Mouse (Mus musculus) intestine, embryonic 16.5 days (tissue): ENCODE measurements around the gene Wdr95. TPM values are rescaled to one million over a fixed set of nuclear protein-coding genes. Genes with fewer than 3 reads are reported as not detected.
A peak's percentile ranks its signal among the peaks of the same experiment; 100 is the strongest.

ENCODE experiments used
- ATAC-seq: fragments of 200-750 bp; cut with Nextera tagmentation; 2 replicates; pipeline ENCODE4 v1.8.0; 2017; ENCODE audit warnings: moderate TSS enrichment, moderate library complexity
- H3K27ac ChIP-seq: fragments of 300-500 bp; sonication (generic); 2 replicates; pipeline ENCODE4 v1.5.1; 2014; ENCODE audit warnings: mild to moderate bottlenecking, low read length
- H3K27me3 ChIP-seq: fragments of 300-500 bp; sonication (generic); replicated peaks from 2 replicates; pipeline ENCODE4 v1.6.1; 2014; ENCODE audit warnings: low read length, control low read depth, mixed read lengths; ENCODE audit not compliant: control insufficient read depth, insufficient read depth
- H3K36me3 ChIP-seq: fragments of 300-500 bp; sonication (generic); 2 replicates; pipeline ENCODE4 v1.6.1; 2014; ENCODE audit warnings: low read length, control low read depth; ENCODE audit not compliant: control insufficient read depth, insufficient read depth
- H3K4me1 ChIP-seq: fragments of 300-500 bp; sonication (generic); 2 replicates; pipeline ENCODE4 v1.6.1; 2014; ENCODE audit warnings: low read length, control low read depth, mixed read lengths; ENCODE audit not compliant: control insufficient read depth, insufficient read depth
- H3K4me2 ChIP-seq: fragments of 300-500 bp; sonication (generic); 2 replicates; pipeline ENCODE4 v1.6.1; 2014; ENCODE audit warnings: low read depth, low read length, control low read depth
- H3K4me3 ChIP-seq: fragments of 300-500 bp; sonication (generic); 2 replicates; pipeline ENCODE4 v1.5.1; 2014; ENCODE audit warnings: mild to moderate bottlenecking, low read length
- H3K9ac ChIP-seq: fragments of 300-500 bp; sonication (generic); 2 replicates; pipeline ENCODE4 v1.6.1; 2014; ENCODE audit warnings: low read depth, low read length
- H3K9me3 ChIP-seq: fragments of 300-500 bp; sonication (generic); 2 replicates; pipeline ENCODE4 v1.6.1; 2016; ENCODE audit warnings: low read length, control low read depth; ENCODE audit not compliant: control insufficient read depth
- WGBS: fragments of 180-500 bp; shearing (Covaris S2); extraction: QIAGEN DNeasy Blood & Tissue Kit; methylation state at CpG from one replicate; pipeline ENCODE4 v1.1.7; 2014; 5-methylcytosine and 5-hydroxymethylcytosine counted together
- polyA plus RNA-seq: library from polyadenylated mRNA; unstranded; fragments of >200 nt; fragmentation: Nextera tagmentation; extraction: Ambion mirVana; gene quantifications from 2 replicates; pipeline ENCODE4 v1.2.1, GENCODE M21; 2015

Wdr95 gene
- polyA plus RNA-seq, 1 experiment from 2014 or later: not detected

DNA sequence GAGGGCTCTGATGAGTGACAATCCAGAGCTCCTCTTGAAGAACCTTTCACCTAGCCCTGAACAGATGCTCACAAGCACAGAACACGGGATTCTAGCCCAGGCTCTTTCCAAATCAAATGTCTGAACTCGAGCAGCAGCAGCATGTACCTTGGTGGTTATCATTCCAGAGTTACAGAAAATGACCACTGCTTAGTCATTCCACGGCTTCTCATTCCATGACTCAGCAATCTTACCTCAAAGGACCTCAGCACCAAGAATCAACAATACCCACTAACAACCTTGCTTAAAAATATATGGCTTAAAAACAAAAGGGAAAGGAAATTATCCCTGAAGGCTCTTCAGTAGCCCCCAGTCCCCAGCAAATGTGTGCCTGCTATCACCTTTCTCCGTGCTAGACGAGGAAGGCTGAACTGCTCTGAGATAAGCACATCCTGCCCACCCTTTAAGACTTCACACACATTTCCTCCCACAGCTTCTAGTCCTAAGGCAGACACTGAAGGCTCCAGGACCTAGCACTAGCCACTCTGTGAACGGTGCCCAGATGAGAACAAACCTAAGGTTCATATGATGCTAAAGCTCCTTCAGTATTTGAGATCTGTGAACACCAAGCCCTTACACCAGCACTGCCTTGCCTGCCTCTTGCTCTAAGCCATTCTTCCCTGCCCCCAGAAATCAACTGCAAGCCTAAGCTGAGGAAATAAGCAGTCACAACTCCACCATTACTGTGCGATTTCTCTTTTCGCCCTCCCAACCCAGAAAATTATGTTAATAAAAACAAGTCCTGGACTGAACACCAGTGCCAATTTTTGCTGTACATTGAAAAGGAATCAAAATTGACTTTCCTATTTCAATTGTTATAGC is 95.6 kb downstream of the Wdr95 start:
- Histone ChIP-seq H3K9ac (no peak overlapping the region), H3K4me3 (no peak overlapping the region), H3K4me2 (no peak overlapping the region), H3K9me3 (no peaks in the 10 kb centered on the region), H3K36me3 (peaks cover 24% of the 10 kb centered on the region), H3K27me3 (no peaks in the 10 kb centered on the region), H3K27ac (no peak overlapping the region), H3K4me1 (no peaks in the 10 kb centered on the region)
- 0 out of 2 replicates have a peak, but pooled peaks have one; percentile 50 for ATAC-seq
- 74% methylated on average over 8 of the region's 8 CpGs for WGBS

DNA sequence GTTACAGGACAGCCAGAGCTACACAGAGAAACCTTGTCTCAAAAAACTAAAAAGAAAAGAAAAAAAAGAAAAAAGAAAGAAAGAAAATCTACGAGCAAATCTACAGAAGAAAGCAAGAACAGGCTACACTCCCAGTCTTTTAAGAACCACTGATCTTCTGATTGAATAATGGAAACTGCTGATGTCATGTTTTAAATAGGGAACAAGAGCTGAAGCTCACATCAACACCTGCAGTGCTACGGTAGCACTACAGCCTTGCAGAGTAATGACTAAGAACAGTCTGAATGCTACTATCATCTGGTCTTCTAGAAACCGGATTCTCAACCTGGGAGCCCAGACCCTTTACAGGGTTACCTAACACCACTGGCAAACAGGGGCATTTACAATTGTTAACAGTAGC is 97.1 kb downstream of the Wdr95 start:
- no peak overlapping the region for H3K4me2 ChIP-seq
- H3K4me3 ChIP-seq: no peak overlapping the region
- H3K9ac ChIP-seq: no peak overlapping the region
- no peak for ATAC-seq
- WGBS: 88% methylated on average over 3 of the region's 3 CpGs
- H3K27ac ChIP-seq: no peak overlapping the region
- H3K27me3 ChIP-seq: no peaks in the 10 kb centered on the region
- H3K4me1 ChIP-seq: no peaks in the 10 kb centered on the region
- H3K9me3 ChIP-seq: no peaks in the 10 kb centered on the region
- peaks cover 25% of the 10 kb centered on the region for H3K36me3 ChIP-seq

DNA sequence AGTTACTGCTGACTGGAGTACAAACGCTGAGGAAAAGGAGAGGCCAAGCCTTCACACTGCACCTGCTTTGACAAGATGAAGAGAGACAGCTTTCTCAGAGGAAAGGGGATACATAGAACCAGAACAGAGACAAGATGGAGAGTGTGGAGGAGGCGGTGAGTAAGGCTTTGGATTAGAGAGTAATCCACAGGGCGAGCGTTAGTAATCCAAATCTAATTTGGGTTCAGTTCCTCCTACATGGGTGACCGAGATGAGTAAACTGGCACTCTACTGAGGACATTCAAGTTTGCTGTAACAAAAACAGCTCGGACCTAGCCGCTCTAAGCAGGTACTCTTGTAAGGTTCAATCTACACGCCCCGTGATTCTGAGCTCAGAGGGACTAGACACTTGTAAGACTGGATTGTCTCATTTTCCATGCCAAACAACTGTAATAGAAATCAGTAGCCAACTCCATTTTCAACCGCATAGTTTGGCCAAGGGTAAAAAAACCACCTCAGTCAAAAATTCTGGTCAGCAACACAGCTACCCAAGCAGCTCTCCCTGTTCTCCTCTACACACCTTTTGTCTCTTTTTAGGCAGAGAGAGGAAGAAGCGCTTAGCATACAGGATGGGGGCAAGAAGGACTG is 106.0 kb downstream of the Wdr95 start:
- Histone ChIP-seq H3K4me2 (peak overlapping the region; percentile 61), H3K4me3 (peak overlapping the region; percentile 66), H3K36me3 (peaks cover 7% of the 10 kb centered on the region), H3K27me3 (no peaks in the 10 kb centered on the region), H3K9me3 (no peaks in the 10 kb centered on the region), H3K9ac (peak overlapping the region; percentile 81), H3K4me1 (peaks cover 6% of the 10 kb centered on the region), H3K27ac (no peak overlapping the region)
- WGBS: 56% methylated on average over 11 of the region's 11 CpGs
- no peak for ATAC-seq

DNA sequence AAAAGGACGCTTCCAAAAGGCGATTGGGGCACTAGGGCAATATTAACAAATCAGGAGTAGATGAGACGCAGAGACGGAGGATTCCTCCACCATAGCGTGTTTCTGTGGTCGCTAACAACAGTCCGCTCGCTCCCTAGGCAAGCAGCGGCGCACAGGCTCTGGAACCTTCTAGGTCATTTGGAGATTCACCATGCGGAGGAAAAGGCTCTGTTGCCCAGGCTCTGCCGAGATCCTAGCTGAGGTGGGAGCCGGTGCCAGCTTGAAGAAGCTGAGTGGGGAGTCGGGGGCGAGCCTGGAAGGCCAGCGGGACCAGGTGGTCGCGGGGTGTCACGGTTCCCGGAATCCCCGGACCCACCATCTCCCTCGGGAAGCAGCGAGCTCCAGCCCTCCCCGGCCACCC is 107.1 kb downstream of the Wdr95 start:
- no peaks in the 10 kb centered on the region for H3K27me3 ChIP-seq
- under 1% methylated on average over 24 of the region's 24 CpGs for WGBS
- peak; percentile 5; the same call in 1 of the 2 replicates for ATAC-seq

DNA sequence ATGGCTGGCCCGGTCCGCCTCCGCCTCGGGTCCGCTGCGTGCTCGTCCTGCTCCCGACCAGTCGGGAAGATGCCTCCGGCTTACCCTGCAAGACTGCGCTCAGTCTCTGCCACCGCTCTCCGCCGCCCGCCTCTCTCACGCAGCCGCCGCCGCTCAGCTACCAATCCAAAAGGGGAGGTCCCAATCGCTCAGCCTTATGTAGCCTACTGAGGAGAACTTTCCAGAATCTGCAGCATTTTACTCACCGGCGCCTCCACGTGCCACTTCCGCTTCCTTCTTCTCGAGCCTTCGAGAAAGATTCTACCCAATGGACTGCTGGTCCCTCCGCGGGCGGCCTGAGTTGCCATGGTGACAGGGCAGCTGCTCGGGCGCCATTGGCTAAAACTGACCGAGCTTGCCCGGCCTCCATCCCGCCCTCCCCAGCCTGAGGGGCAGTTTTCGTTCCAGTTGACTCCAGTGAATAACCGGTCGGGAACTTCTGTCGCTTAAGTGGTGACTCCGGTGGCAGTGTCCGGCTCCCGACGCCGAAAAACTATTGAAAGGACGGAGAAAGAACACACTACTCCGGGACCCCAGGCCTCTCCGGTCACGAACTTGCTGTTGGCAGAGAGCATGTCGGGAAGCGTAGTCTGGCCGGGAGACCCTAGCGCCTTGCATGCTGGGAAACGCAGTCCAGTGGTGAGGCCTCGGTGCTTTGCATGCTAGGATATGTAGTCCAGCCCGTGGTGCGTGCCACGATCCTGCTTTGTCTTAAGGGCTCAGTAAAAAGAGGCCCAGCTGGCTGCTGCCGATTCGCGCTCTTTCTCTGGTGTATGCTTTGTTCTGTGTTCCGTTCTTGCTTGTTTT is 107.8 kb downstream of the Wdr95 start, which contains the start of gene Hsph1:
Gene Hsph1 (minus strand): TSS at position 302 of the 846 bp plus-strand sequence.
- Histone ChIP-seq H3K4me2 (peak within 1 kb of the TSS; percentile 61), H3K4me3 (peak within 1 kb of the TSS; percentile 66), H3K9ac (peak within 1 kb of the TSS; percentile 81), H3K36me3 (no peaks in the 10 kb centered on the region), H3K9me3 (no peaks in the 10 kb centered on the region), H3K27me3 (no peaks in the 10 kb centered on the region), H3K4me1 (peaks cover 6% of the 10 kb centered on the region), H3K27ac (peak within 1 kb of the TSS; percentile 90)
- WGBS: under 1% methylated on average over 60 of the region's 60 CpGs
- peak; percentile 99 for ATAC-seq

More for the DNA sequence above, 107.1 kb downstream of the Wdr95 start:
- peaks cover 4% of the 10 kb centered on the region; the same call in 1 of the 2 replicates for H3K36me3 ChIP-seq
- peak overlapping the region; percentile 61 for H3K4me2 ChIP-seq
- H3K9ac ChIP-seq: peak overlapping the region; percentile 81
- peak overlapping the region; percentile 90 for H3K27ac ChIP-seq
- H3K4me1 ChIP-seq: peaks cover 6% of the 10 kb centered on the region
- H3K4me3 ChIP-seq: peak overlapping the region; percentile 66
- H3K9me3 ChIP-seq: no peaks in the 10 kb centered on the region

DNA sequence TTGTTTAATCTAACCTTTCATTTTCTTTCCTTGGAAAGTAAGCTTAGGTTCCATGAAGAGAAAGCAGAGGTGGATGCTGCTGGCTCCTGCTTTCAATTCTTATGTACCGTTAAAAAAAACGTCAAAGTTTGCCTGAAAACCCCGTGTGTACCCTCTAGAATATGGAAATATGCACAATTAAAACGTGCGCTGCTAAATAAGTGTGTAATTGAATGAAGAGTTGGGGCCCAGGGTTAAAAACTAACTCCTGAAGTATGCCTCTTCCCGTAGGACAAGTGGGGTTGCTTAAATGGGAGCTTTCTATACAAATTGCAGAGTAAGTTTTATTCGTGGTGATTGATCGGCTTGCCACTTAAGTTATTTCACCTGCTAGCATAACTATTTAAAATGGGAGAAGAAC is 108.8 kb downstream of the Wdr95 start:
- 53% methylated on average over 8 of the region's 8 CpGs for WGBS

DNA sequence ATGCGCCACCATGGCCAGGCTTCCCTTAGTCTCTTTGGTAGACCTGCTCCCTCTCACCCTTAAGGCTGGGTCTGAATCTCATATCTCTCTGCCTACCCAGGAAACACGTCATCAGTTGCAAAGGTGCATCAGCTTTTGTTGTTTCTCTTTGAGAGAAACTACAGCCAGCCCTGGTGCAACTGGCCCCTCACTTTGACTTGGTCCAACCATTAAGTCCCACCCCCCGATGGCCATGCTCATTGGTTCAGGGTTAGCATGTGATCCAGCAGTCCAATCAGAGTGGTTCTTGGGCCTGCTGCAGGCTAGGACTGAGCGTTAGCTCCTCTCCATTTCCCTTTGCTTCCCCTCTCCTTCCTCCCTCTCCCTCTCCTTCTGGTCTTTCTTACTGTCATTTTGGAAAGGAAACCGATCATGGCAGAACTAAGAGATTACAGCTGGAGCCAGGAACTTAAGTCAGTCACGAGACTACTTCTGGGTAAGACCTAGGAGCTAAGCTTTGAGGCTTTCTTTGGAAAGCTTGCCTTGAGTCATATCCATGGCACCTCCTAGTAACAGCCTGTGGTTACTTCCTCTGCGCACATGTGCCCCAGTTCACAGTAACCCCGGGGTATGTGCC is 112.9 kb downstream of the Wdr95 start:
- no peak overlapping the region for H3K9ac ChIP-seq
- no peaks in the 10 kb centered on the region for H3K9me3 ChIP-seq
- no peak overlapping the region for H3K27ac ChIP-seq
- WGBS: 80% methylated on average over 8 of the region's 8 CpGs
- no peaks in the 10 kb centered on the region for H3K27me3 ChIP-seq
- no peak overlapping the region for H3K4me2 ChIP-seq
- no peak for ATAC-seq
- no peaks in the 10 kb centered on the region for H3K36me3 ChIP-seq
- H3K4me3 ChIP-seq: no peak overlapping the region
- no peaks in the 10 kb centered on the region for H3K4me1 ChIP-seq

More for the DNA sequence above, 108.8 kb downstream of the Wdr95 start:
- no peaks in the 10 kb centered on the region for H3K36me3 ChIP-seq
- H3K27me3 ChIP-seq: no peaks in the 10 kb centered on the region
- H3K4me2 ChIP-seq: peak overlapping the region; percentile 51
- H3K9me3 ChIP-seq: no peaks in the 10 kb centered on the region
- ATAC-seq: no peak
- peaks cover 6% of the 10 kb centered on the region for H3K4me1 ChIP-seq
- H3K9ac ChIP-seq: peak overlapping the region; percentile 61; the same call in 1 of the 2 replicates
- H3K4me3 ChIP-seq: no peak overlapping the region
- H3K27ac ChIP-seq: no peak overlapping the region

DNA sequence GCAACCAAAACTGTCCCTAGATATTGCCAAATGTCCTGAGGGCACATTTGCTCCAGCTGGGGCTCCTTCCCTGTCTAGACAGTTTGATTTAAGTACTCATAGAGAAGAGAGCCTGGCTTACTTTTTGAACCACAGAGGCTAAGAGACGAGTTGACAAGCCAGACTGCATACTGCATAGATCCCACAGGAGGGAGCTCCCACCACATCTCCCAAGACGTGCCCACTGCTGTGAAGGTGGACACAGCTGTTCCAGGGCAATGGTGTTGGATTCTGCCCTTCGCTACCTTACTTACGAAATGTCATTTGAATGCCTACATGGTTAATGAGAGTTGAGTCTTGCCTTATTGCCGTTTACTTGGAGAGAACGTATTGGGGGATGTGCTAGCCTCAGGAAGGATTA is 113.9 kb downstream of the Wdr95 start:
- ATAC-seq: peak; percentile 60
- Histone ChIP-seq H3K9ac (no peak overlapping the region), H3K4me3 (no peak overlapping the region), H3K36me3 (no peaks in the 10 kb centered on the region), H3K4me1 (no peaks in the 10 kb centered on the region), H3K9me3 (no peaks in the 10 kb centered on the region), H3K27ac (no peak overlapping the region), H3K27me3 (no peaks in the 10 kb centered on the region), H3K4me2 (no peak overlapping the region)
- 47% methylated on average over 6 of the region's 6 CpGs for WGBS
